7 mouse cellular contexts compared by ENCODE assay signal in genomic region chr6:29347665-29348370, GRCm38 (mm10). TPM values are rescaled to one million over a fixed set of nuclear protein-coding genes. Genes with fewer than 3 reads are reported as not detected.
DNase-seq lines count a peak whose midpoint lies in the region; ATAC-seq lines count a peak whose summit lies in the region.

Gene Calu, plus strand, starts transcription at chr6:29348069.

- no peaks in the 10 kb centered on the region for H3K9me3 ChIP-seq in embryonic facial prominence, embryonic 11.5 days (replicated peaks; ENCODE audit: control insufficient read depth, low read length)
- no peaks in the 10 kb centered on the region for H3K9me3 ChIP-seq in limb, embryonic 10.5 days (replicated peaks)
- no peaks in the 10 kb centered on the region for H3K9me3 ChIP-seq in midbrain, embryonic 13.5 days

- peak; percentile 100 for DNase-seq in adrenal gland, postnatal 14 days
- DNase-seq in embryonic facial prominence, embryonic 11.5 days (ENCODE audit: low spot score) = peak; percentile 100
- DNase-seq in kidney, adult 11 months = peak; percentile 99
- DNase-seq in limb, embryonic 10.5 days (ENCODE audit: low spot score) = peak; percentile 100
- DNase-seq in spleen, adult 12 weeks (ENCODE audit: low spot score) = peak; percentile 98

- no peaks in the 10 kb centered on the region for H3K36me3 ChIP-seq in embryonic facial prominence, embryonic 11.5 days (replicated peaks; ENCODE audit: control insufficient read depth, insufficient read depth, low read depth, low read length)
- no peaks in the 10 kb centered on the region; the same call in 1 of the 2 replicates for H3K36me3 ChIP-seq in limb, embryonic 10.5 days
- no peaks in the 10 kb centered on the region for H3K36me3 ChIP-seq in midbrain, embryonic 13.5 days

- H3K9ac ChIP-seq in embryonic facial prominence, embryonic 11.5 days (replicated peaks; ENCODE audit: low read length) = peak within 1 kb of the TSS; percentile 88
- peak within 1 kb of the TSS; percentile 86 for H3K9ac ChIP-seq in midbrain, embryonic 13.5 days (replicated peaks)

- H3K27ac ChIP-seq in embryonic facial prominence, embryonic 11.5 days (replicated peaks; ENCODE audit: low read depth, low read length) = peak within 1 kb of the TSS; percentile 80
- H3K27ac ChIP-seq in limb, embryonic 10.5 days = peak within 1 kb of the TSS; percentile 89
- peak within 1 kb of the TSS; percentile 84 for H3K27ac ChIP-seq in midbrain, embryonic 13.5 days

- under 1% methylated on average over 55 of the region's 55 CpGs for WGBS in embryonic facial prominence, embryonic 11.5 days
- under 1% methylated on average over 55 of the region's 55 CpGs for WGBS in limb, embryonic 10.5 days
- WGBS in midbrain, embryonic 13.5 days = under 1% methylated on average over 55 of the region's 55 CpGs

- peak within 1 kb of the TSS; percentile 56 for H3K4me2 ChIP-seq in embryonic facial prominence, embryonic 11.5 days (ENCODE audit: low read depth, low read length)
- peak within 1 kb of the TSS; percentile 77 for H3K4me2 ChIP-seq in midbrain, embryonic 13.5 days (replicated peaks)

- no peaks in the 10 kb centered on the region for H3K27me3 ChIP-seq in embryonic facial prominence, embryonic 11.5 days (ENCODE audit: control insufficient read depth, insufficient read depth, low read length)
- H3K27me3 ChIP-seq in limb, embryonic 10.5 days (ENCODE audit: low read depth, poor library complexity, severe bottlenecking) = no peaks in the 10 kb centered on the region
- no peaks in the 10 kb centered on the region for H3K27me3 ChIP-seq in midbrain, embryonic 13.5 days

- no peaks in the 10 kb centered on the region for H3K4me1 ChIP-seq in embryonic facial prominence, embryonic 11.5 days (ENCODE audit: control insufficient read depth, insufficient read depth, low read length)
- peaks cover 13% of the 10 kb centered on the region for H3K4me1 ChIP-seq in limb, embryonic 10.5 days
- peaks cover 18% of the 10 kb centered on the region for H3K4me1 ChIP-seq in midbrain, embryonic 13.5 days (replicated peaks)

- peak; percentile 98 for ATAC-seq in embryonic facial prominence, embryonic 11.5 days (replicated peaks; ENCODE audit: insufficient number of reproducible peaks, low FRiP score, low TSS enrichment, low read depth)
- peak; percentile 95 for ATAC-seq in granulocyte monocyte progenitor cell, adult 5-6 weeks (replicated peaks; ENCODE audit: poor library complexity, severe bottlenecking)
- peak; percentile 100 for ATAC-seq in midbrain, embryonic 13.5 days

- peak within 1 kb of the TSS; percentile 96 for H3K4me3 ChIP-seq in embryonic facial prominence, embryonic 11.5 days (ENCODE audit: low read depth, low read length)
- H3K4me3 ChIP-seq in limb, embryonic 10.5 days = peak within 1 kb of the TSS; percentile 94
- H3K4me3 ChIP-seq in midbrain, embryonic 13.5 days (replicated peaks) = peak within 1 kb of the TSS; percentile 85

RNA-seq across cellular contexts. Expression of gene Calu, which starts in this region (rescaled TPM):
- 165 and 171 TPM in 2 replicates for total RNA-seq in adrenal gland, postnatal 14 days (2021)
- polyA plus RNA-seq in embryonic facial prominence, embryonic 11.5 days (2014; fragmentation: Nextera tagmentation; extraction: Ambion mirVana) = 323 and 328 TPM in 2 replicates
- total RNA-seq in granulocyte monocyte progenitor cell, adult 5-6 weeks (2014; fragmentation: Nextera tagmentation) = 72.1 and 86.1 TPM in 2 replicates
- total RNA-seq in granulocyte monocyte progenitor cell, adult 5-6 weeks (2017) = 228 and 237 TPM in 2 replicates
- polyA plus RNA-seq in limb, embryonic 10.5 days (2016; fragmentation: Nextera tagmentation; extraction: Ambion mirVana) = 220 and 268 TPM in 2 replicates
- polyA plus RNA-seq in midbrain, embryonic 13.5 days (2015; fragmentation: Nextera tagmentation; extraction: Ambion mirVana) = 158 and 166 TPM in 2 replicates

Comparison
In these comparisons a context has a peak if more than half of its experiments do, and no peak if none do; other contexts are left out.
1. Peak in every context shown above with its lines: DNase-seq, ATAC-seq, H3K4me3 ChIP-seq and H3K27ac ChIP-seq.